Mouse (Mus musculus): Measurements from ENCODE around the gene Tmem102. TPM values are rescaled to one million over a fixed set of nuclear protein-coding genes. Genes with fewer than 3 reads are reported as not detected.
A peak's percentile ranks its signal among the peaks of the same experiment; 100 is the strongest.

Tmem102 gene
- polyA plus RNA-seq, 1 experiment from 2014 or later = 7.7 TPM

DNA sequence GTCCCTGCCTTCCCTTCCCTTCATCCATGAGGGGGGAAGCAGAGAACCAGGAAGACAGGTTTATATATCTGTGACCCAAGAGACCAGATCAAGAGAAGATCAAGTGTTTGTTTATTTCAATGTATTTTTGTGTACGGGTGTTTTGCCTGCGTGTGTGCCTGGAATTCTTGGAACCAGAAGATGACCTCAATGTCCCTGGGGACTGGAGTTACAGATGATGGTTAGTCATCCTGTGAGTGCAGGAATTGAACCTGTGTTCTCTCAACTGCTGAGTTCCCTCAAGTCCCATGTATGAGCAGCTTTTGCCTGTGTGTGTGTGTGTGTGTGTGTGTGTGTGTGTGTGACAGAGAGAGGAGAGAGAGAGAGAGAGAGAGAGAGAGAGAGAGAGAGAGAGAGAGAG lies 2.2 kb upstream of the Tmem102 start:
- Histone ChIP-seq H3K4me1 (ENCODE audit: control insufficient read depth, insufficient read depth, low read length) (peaks cover 21% of the 10 kb centered on the region), H3K27me3 (ENCODE audit: control insufficient read depth, insufficient read depth, low read length) (peaks cover 24% of the 10 kb centered on the region), H3K9me3 (ENCODE audit: control insufficient read depth, low read length) (0 out of 2 replicates have a peak, but pooled peaks cover 3% of the 10 kb centered on the region), H3K4me3 (ENCODE audit: low read length) (no peak overlapping the region), H3K27ac (ENCODE audit: low read depth, low read length) (no peak overlapping the region), H3K36me3 (ENCODE audit: control insufficient read depth, insufficient read depth, low read length) (no peaks in the 10 kb centered on the region), H3K4me2 (replicated peaks; ENCODE audit: low read depth, low read length) (no peak overlapping the region), H3K9ac (ENCODE audit: low read depth, low read length) (no peak overlapping the region)
- ATAC-seq (ENCODE audit: low FRiP score, low TSS enrichment) = no peak
- 80% methylated on average over 2 of the region's 2 CpGs for WGBS

DNA sequence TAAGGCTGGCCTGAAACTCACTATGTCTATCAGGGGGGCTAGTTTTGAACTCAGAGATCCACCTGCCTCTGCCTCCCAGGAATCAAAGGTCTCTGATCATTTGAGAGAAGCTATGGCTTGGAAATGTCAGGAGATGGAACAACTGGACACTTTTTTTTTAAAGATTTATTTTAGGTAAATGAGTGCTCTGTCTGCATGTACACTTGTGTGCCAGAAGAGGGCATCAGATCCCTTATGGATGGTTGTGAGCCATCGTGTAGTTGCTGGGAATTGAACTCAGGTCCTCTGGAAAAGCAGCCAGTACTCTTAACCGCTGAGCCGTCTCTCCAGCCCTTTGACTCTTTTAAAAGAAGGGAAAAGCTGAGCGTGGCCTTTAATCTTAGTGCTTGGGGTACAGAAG lies 954 bp upstream of the Tmem102 start:
- peaks cover 34% of the 10 kb centered on the region for H3K27me3 ChIP-seq (ENCODE audit: control insufficient read depth, insufficient read depth, low read length)

DNA sequence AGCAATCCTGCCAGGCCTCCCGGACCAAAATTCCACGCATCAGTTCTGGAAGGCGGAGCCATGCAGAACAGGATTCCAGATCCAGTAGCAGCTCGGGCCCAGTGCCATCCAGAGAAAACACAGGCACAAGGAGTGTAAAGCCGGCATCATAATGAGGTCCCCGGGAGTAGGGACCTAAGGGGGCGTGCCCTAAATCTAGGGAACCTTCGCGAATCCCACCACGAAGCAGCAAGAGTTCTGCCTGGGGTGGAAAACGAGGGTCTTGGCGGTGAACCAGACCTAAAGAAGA lies 828 bp downstream of the Tmem102 start:
- peaks cover 34% of the 10 kb centered on the region for H3K27me3 ChIP-seq (ENCODE audit: control insufficient read depth, insufficient read depth, low read length)
- H3K4me3 ChIP-seq (ENCODE audit: low read length) = peak overlapping the region; percentile 48
- H3K27ac ChIP-seq (ENCODE audit: low read depth, low read length) = no peak overlapping the region
- H3K9me3 ChIP-seq (ENCODE audit: control insufficient read depth, low read length) = 0 out of 2 replicates have a peak, but pooled peaks cover 3% of the 10 kb centered on the region
- peak overlapping the region; percentile 43; the same call in 1 of the 2 replicates for H3K9ac ChIP-seq (ENCODE audit: low read depth, low read length)
- WGBS = 7% methylated on average over 12 of the region's 12 CpGs
- ATAC-seq (ENCODE audit: low FRiP score, low TSS enrichment) = no peak
- H3K36me3 ChIP-seq (ENCODE audit: control insufficient read depth, insufficient read depth, low read length) = no peaks in the 10 kb centered on the region
- H3K4me2 ChIP-seq (replicated peaks; ENCODE audit: low read depth, low read length) = peak overlapping the region; percentile 94
- peaks cover 39% of the 10 kb centered on the region for H3K4me1 ChIP-seq (ENCODE audit: control insufficient read depth, insufficient read depth, low read length)

More for the DNA sequence above, 954 bp upstream of the Tmem102 start:
- Histone ChIP-seq H3K9me3 (ENCODE audit: control insufficient read depth, low read length) (0 out of 2 replicates have a peak, but pooled peaks cover 3% of the 10 kb centered on the region), H3K4me2 (replicated peaks; ENCODE audit: low read depth, low read length) (no peak overlapping the region), H3K4me3 (ENCODE audit: low read length) (no peak overlapping the region), H3K9ac (ENCODE audit: low read depth, low read length) (no peak overlapping the region), H3K4me1 (ENCODE audit: control insufficient read depth, insufficient read depth, low read length) (peaks cover 31% of the 10 kb centered on the region), H3K36me3 (ENCODE audit: control insufficient read depth, insufficient read depth, low read length) (no peaks in the 10 kb centered on the region), H3K27ac (ENCODE audit: low read depth, low read length) (no peak overlapping the region)
- 81% methylated on average over 4 of the region's 4 CpGs for WGBS
- ATAC-seq (ENCODE audit: low FRiP score, low TSS enrichment) = no peak

DNA sequence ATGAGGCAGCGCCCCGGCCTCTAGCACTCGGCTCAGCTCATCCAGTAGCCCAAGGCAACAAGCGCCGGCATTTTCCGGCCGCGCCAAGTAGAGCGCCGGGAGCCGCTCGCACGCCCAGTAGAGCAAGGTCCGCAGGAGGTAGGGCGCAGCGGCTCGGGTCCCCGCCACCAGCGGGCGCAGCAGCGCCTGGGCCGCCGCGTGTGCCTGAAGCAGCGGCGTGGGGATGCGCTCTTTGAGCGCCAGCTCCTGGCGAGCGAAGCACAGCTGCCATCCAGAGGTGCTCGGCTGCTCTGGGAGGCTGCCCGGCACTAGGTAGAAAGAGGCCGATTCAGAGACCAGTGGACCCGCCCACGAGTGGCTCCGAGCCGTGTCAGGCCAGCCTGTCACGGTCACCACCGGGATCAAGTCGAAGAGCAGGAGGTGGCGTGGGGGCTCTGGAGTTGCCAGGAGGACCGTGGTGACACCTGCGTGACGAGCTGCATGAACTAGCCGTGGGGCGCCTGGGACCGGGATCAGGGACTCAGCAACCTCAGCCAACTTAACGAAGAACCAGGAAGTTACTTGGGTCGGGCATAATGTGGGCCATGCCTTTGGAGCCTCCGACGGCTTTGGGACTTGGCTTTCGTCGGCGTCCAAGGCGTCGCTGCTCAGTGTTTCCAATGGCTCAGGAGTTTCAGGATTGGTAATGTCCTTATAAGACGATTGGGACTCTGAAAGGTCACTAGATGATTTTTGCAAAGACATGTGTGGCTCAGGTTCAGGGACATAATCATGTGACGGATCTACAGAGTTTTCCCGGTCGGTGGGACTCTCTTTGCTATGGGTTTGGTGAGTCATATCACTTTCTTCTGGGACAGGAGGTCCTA lies 1.4 kb downstream of the Tmem102 start:
- peak; percentile 48 for ATAC-seq (ENCODE audit: low FRiP score, low TSS enrichment)
- no peak overlapping the region; the same call in 1 of the 2 replicates for H3K27ac ChIP-seq (ENCODE audit: low read depth, low read length)
- H3K9me3 ChIP-seq (ENCODE audit: control insufficient read depth, low read length) = 0 out of 2 replicates have a peak, but pooled peaks cover 3% of the 10 kb centered on the region
- peak overlapping the region; percentile 43 for H3K9ac ChIP-seq (ENCODE audit: low read depth, low read length)
- peak overlapping the region; percentile 94 for H3K4me2 ChIP-seq (replicated peaks; ENCODE audit: low read depth, low read length)
- peak overlapping the region; percentile 48 for H3K4me3 ChIP-seq (ENCODE audit: low read length)
- H3K36me3 ChIP-seq (ENCODE audit: control insufficient read depth, insufficient read depth, low read length) = no peaks in the 10 kb centered on the region
- WGBS = 1% methylated on average over 60 of the region's 60 CpGs
- H3K27me3 ChIP-seq (ENCODE audit: control insufficient read depth, insufficient read depth, low read length) = peaks cover 34% of the 10 kb centered on the region
- peaks cover 45% of the 10 kb centered on the region for H3K4me1 ChIP-seq (ENCODE audit: control insufficient read depth, insufficient read depth, low read length)

GRCm38 (mm10) chr11:69803328-69803727 lies 2.1 kb downstream of the Tmem102 start:
- ATAC-seq (ENCODE audit: low FRiP score, low TSS enrichment) = no peak
- Histone ChIP-seq H3K4me2 (replicated peaks; ENCODE audit: low read depth, low read length) (peak overlapping the region; percentile 94), H3K9ac (ENCODE audit: low read depth, low read length) (peak overlapping the region; percentile 42), H3K36me3 (ENCODE audit: control insufficient read depth, insufficient read depth, low read length) (no peaks in the 10 kb centered on the region), H3K9me3 (ENCODE audit: control insufficient read depth, low read length) (0 out of 2 replicates have a peak, but pooled peaks cover 3% of the 10 kb centered on the region), H3K27ac (ENCODE audit: low read depth, low read length) (no peak overlapping the region; the same call in 1 of the 2 replicates), H3K4me3 (ENCODE audit: low read length) (peak overlapping the region; percentile 48), H3K4me1 (ENCODE audit: control insufficient read depth, insufficient read depth, low read length) (peaks cover 46% of the 10 kb centered on the region), H3K27me3 (ENCODE audit: control insufficient read depth, insufficient read depth, low read length) (peaks cover 34% of the 10 kb centered on the region)
- 3% methylated on average over 12 of the region's 12 CpGs for WGBS

GRCm38 (mm10) chr11:69802648-69803105 lies 2.7 kb downstream of the Tmem102 start:
- peaks cover 46% of the 10 kb centered on the region for H3K4me1 ChIP-seq (ENCODE audit: control insufficient read depth, insufficient read depth, low read length)
- peak overlapping the region; percentile 59 for H3K9ac ChIP-seq (ENCODE audit: low read depth, low read length)
- peaks cover 34% of the 10 kb centered on the region for H3K27me3 ChIP-seq (ENCODE audit: control insufficient read depth, insufficient read depth, low read length)

GRCm38 (mm10) chr11:69801379-69801977 lies 3.9 kb downstream of the Tmem102 start, which contains the start of gene Fgf11:
TSS of gene Fgf11 (minus strand) at chr11:69801857.
- peak within 1 kb of the TSS; percentile 70 for H3K27ac ChIP-seq (ENCODE audit: low read depth, low read length)
- peaks cover 40% of the 10 kb centered on the region for H3K27me3 ChIP-seq (ENCODE audit: control insufficient read depth, insufficient read depth, low read length)
- WGBS = under 1% methylated on average over 30 of the region's 33 CpGs

More at GRCm38 (mm10) chr11:69802648-69803105, 2.7 kb downstream of the Tmem102 start:
- H3K36me3 ChIP-seq (ENCODE audit: control insufficient read depth, insufficient read depth, low read length) = no peaks in the 10 kb centered on the region
- WGBS = under 1% methylated on average over 28 of the region's 33 CpGs
- peak overlapping the region; percentile 94 for H3K4me2 ChIP-seq (replicated peaks; ENCODE audit: low read depth, low read length)
- peak overlapping the region; percentile 48 for H3K4me3 ChIP-seq (ENCODE audit: low read length)
- H3K9me3 ChIP-seq (ENCODE audit: control insufficient read depth, low read length) = 0 out of 2 replicates have a peak, but pooled peaks cover 3% of the 10 kb centered on the region
- ATAC-seq (ENCODE audit: low FRiP score, low TSS enrichment) = peak; percentile 8; the same call in 1 of the 2 replicates
- no peak overlapping the region for H3K27ac ChIP-seq (ENCODE audit: low read depth, low read length)

GRCm38 (mm10) chr11:69800392-69801197 lies 4.8 kb downstream of the Tmem102 start:
- Histone ChIP-seq H3K27ac (ENCODE audit: low read depth, low read length) (peak overlapping the region; percentile 70), H3K4me2 (replicated peaks; ENCODE audit: low read depth, low read length) (peak overlapping the region; percentile 94), H3K36me3 (ENCODE audit: control insufficient read depth, insufficient read depth, low read length) (no peaks in the 10 kb centered on the region), H3K9ac (ENCODE audit: low read depth, low read length) (peak overlapping the region; percentile 76), H3K4me3 (ENCODE audit: low read length) (peak overlapping the region; percentile 48), H3K27me3 (ENCODE audit: control insufficient read depth, insufficient read depth, low read length) (peaks cover 41% of the 10 kb centered on the region), H3K9me3 (ENCODE audit: control insufficient read depth, low read length) (no peaks in the 10 kb centered on the region), H3K4me1 (ENCODE audit: control insufficient read depth, insufficient read depth, low read length) (peaks cover 46% of the 10 kb centered on the region)
- WGBS = under 1% methylated on average over 36 of the region's 36 CpGs
- peak; percentile 58 for ATAC-seq (ENCODE audit: low FRiP score, low TSS enrichment)

More at GRCm38 (mm10) chr11:69801379-69801977, 3.9 kb downstream of the Tmem102 start, which contains the start of gene Fgf11:
- H3K9ac ChIP-seq (ENCODE audit: low read depth, low read length) = peak within 1 kb of the TSS; percentile 76
- H3K4me2 ChIP-seq (replicated peaks; ENCODE audit: low read depth, low read length) = peak within 1 kb of the TSS; percentile 94
- H3K9me3 ChIP-seq (ENCODE audit: control insufficient read depth, low read length) = 0 out of 2 replicates have a peak, but pooled peaks cover 1% of the 10 kb centered on the region
- no peaks in the 10 kb centered on the region for H3K36me3 ChIP-seq (ENCODE audit: control insufficient read depth, insufficient read depth, low read length)
- peaks cover 46% of the 10 kb centered on the region for H3K4me1 ChIP-seq (ENCODE audit: control insufficient read depth, insufficient read depth, low read length)
- peak within 1 kb of the TSS; percentile 48 for H3K4me3 ChIP-seq (ENCODE audit: low read length)
- no peak for ATAC-seq (ENCODE audit: low FRiP score, low TSS enrichment)

Data from kidney, embryonic 14.5 days (tissue).